Comparison of ENCODE assay signal across 8 mouse cellular contexts in the genomic region with DNA sequence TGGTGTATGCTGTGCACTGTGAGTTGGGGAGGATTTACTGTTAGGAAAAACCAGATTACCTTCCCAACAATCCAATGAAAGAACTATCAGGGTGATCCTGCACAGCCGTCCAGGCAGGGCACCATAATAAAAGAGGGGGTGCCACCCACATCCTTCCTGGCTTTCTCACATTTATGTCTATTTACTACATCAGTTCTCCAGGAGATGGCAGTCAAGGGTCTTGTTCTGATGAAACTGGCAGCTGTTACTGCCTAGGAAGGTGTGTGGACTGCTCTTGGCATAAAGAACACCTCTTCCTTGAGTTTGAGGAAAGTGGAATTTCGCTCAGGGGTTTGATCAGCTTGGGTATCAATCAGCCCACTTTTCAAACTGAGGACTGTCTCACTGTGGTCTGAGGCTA. TPM values are rescaled to one million over a fixed set of nuclear protein-coding genes. Genes with fewer than 3 reads are reported as not detected.
A peak's percentile ranks its signal among the peaks of the same experiment; 100 is the strongest.
DNase-seq lines count a peak whose midpoint lies in the region; ATAC-seq and TF ChIP-seq lines count a peak whose summit lies in the region.
"Had no signal": no experiment of that assay in that cellular context is flagged by ENCODE, and none has a peak within 500 bp of the region (broad histone marks: within the 10 kb centered on the region; RNA-seq: fewer than 3 reads in every experiment).

No protein-coding gene starts in this region.

- H3K36me3 ChIP-seq in hindbrain, postnatal 0 days (ENCODE audit: insufficient read depth, low read length) = no peaks in the 10 kb centered on the region
- H3K36me3 ChIP-seq in hindbrain, embryonic 16.5 days (ENCODE audit: control insufficient read depth, insufficient read depth, low read length) = no peaks in the 10 kb centered on the region
- no peaks in the 10 kb centered on the region for H3K36me3 ChIP-seq in heart, postnatal 0 days (replicated peaks; ENCODE audit: control insufficient read depth, insufficient read depth, low read length)

- no peak overlapping the region for H3K4me3 ChIP-seq in hindbrain, postnatal 0 days (ENCODE audit: low read length)
- no peak overlapping the region for H3K4me3 ChIP-seq in hindbrain, embryonic 16.5 days (ENCODE audit: low read length)
- H3K4me3 ChIP-seq in heart, postnatal 0 days (ENCODE audit: low read depth, low read length) = no peak overlapping the region

- H3K27me3 ChIP-seq in hindbrain, postnatal 0 days (ENCODE audit: insufficient read depth, low read length) = no peaks in the 10 kb centered on the region
- H3K27me3 ChIP-seq in hindbrain, embryonic 16.5 days (replicated peaks; ENCODE audit: control insufficient read depth, insufficient read depth, low read length) = no peaks in the 10 kb centered on the region; the same call in none of the 2 replicates
- H3K27me3 ChIP-seq in heart, postnatal 0 days (ENCODE audit: control insufficient read depth, insufficient read depth, low read length) = peaks cover 19% of the 10 kb centered on the region

- H3K4me1 ChIP-seq in hindbrain, postnatal 0 days (ENCODE audit: insufficient read depth, low read length) = no peaks in the 10 kb centered on the region
- H3K4me1 ChIP-seq in hindbrain, embryonic 16.5 days (ENCODE audit: control insufficient read depth, insufficient read depth, low read depth, low read length) = no peaks in the 10 kb centered on the region
- H3K4me1 ChIP-seq in heart, postnatal 0 days (ENCODE audit: control insufficient read depth, insufficient read depth) = no peaks in the 10 kb centered on the region

- DNase-seq in hindbrain, postnatal 0 days (ENCODE audit: low spot score) = peak; percentile 84
- peak; percentile 20 for DNase-seq in urinary bladder, postnatal 14 days (ENCODE audit: low spot score)
- no peak for DNase-seq in urinary bladder, adult 18-20 months (ENCODE audit: low spot score in 2 of 2)
- DNase-seq in heart, postnatal 0 days (ENCODE audit: low spot score) = peak; percentile 45
- DNase-seq in retina, postnatal 1 day = peak; percentile 75
- no peak for DNase-seq in gastrocnemius, postnatal 25 days

- H3K9ac ChIP-seq in hindbrain, postnatal 0 days (replicated peaks; ENCODE audit: low read length) = no peak overlapping the region
- H3K9ac ChIP-seq in hindbrain, embryonic 16.5 days (ENCODE audit: low read depth, low read length) = no peak overlapping the region
- H3K9ac ChIP-seq in heart, postnatal 0 days (replicated peaks; ENCODE audit: low read depth, low read length) = no peak overlapping the region

- TF ChIP-seq EP300 in heart, postnatal 0 days (IDR thresholded peaks at IDR 0.05; ENCODE audit: low read depth) = no peak

- 24% methylated on average over 2 of the region's 2 CpGs for WGBS in hindbrain, postnatal 0 days
- WGBS in hindbrain, embryonic 16.5 days = 32% methylated on average over 2 of the region's 2 CpGs
- 14% methylated on average over 2 of the region's 2 CpGs for WGBS in heart, postnatal 0 days

- TF ChIP-seq CTCF in hindbrain, postnatal 0 days (IDR thresholded peaks at IDR 0.05; ENCODE audit: low read depth) = peak; percentile 79
- TF ChIP-seq CTCF in heart, postnatal 0 days (IDR thresholded peaks at IDR 0.05; ENCODE audit: low read depth) = peak; percentile 76

- H3K27ac ChIP-seq in hindbrain, postnatal 0 days = no peak overlapping the region
- no peak overlapping the region for H3K27ac ChIP-seq in hindbrain, embryonic 16.5 days (ENCODE audit: low read depth, low read length)
- H3K27ac ChIP-seq in heart, postnatal 0 days (ENCODE audit: low read depth) = no peak overlapping the region

- H3K9me3 ChIP-seq in hindbrain, postnatal 0 days (ENCODE audit: low read length) = no peaks in the 10 kb centered on the region
- H3K9me3 ChIP-seq in hindbrain, embryonic 16.5 days (ENCODE audit: control insufficient read depth, low read length) = no peaks in the 10 kb centered on the region
- H3K9me3 ChIP-seq in heart, postnatal 0 days (replicated peaks; ENCODE audit: control insufficient read depth, low read length) = no peaks in the 10 kb centered on the region

- no peak for ATAC-seq in hindbrain, postnatal 0 days
- ATAC-seq in hindbrain, embryonic 16.5 days = no peak
- ATAC-seq in heart, postnatal 0 days (ENCODE audit: insufficient read depth, low read depth) = no peak

- no peak overlapping the region for H3K4me2 ChIP-seq in hindbrain, postnatal 0 days (ENCODE audit: low read depth, low read length)
- H3K4me2 ChIP-seq in hindbrain, embryonic 16.5 days (ENCODE audit: low read length) = no peak overlapping the region
- no peak overlapping the region for H3K4me2 ChIP-seq in heart, postnatal 0 days (ENCODE audit: low read depth, low read length)

RNA-seq across cellular contexts. Expression of gene Tbx5, which starts 54.6 kb away (rescaled TPM):
- total RNA-seq in hindbrain, postnatal 0 days (2014; rRNA removed) = not detected in 2 replicates
- 0.04 TPM in 1 of 2 replicates, not detected in the other for polyA plus RNA-seq in hindbrain, postnatal 0 days (2015; fragmentation: Nextera tagmentation; extraction: Ambion mirVana)
- 0.05 and 0.11 TPM in 2 replicates for polyA plus RNA-seq in hindbrain, embryonic 16.5 days (2015; fragmentation: Nextera tagmentation; extraction: Ambion mirVana)
- total RNA-seq in heart, postnatal 0 days (2014; rRNA removed; ENCODE audit: low replicate concordance) = 17.3 and 22.8 TPM in 2 replicates
- 29.2 and 31.1 TPM in 2 replicates for polyA plus RNA-seq in heart, postnatal 0 days (2015; fragmentation: Nextera tagmentation; extraction: Ambion mirVana)
- under 1 TPM in 1 of 2 experiments, not detected in 1; 0.19 TPM for total RNA-seq in gastrocnemius, postnatal 25 days (2021)
- total RNA-seq: layer of hippocampus, postnatal 10 days had no signal

Comparison
In these comparisons a context has a peak if more than half of its experiments do, and no peak if none do; other contexts are left out.
1. DNase-seq: peak in hindbrain, postnatal 0 days (single experiment), urinary bladder, postnatal 14 days (single experiment), heart, postnatal 0 days (single experiment) and retina, postnatal 1 day (single experiment); none in urinary bladder, adult 18-20 months (0 of 2) and gastrocnemius, postnatal 25 days (single experiment).
2. RNA of gene Tbx5, which starts 54.6 kb away (total RNA-seq): 17.3 to 22.8 TPM in heart, postnatal 0 days; 0.19 TPM in gastrocnemius, postnatal 25 days and not detected in hindbrain, postnatal 0 days; every median in the first group is over 10 times any median in the second.